Mouse (Mus musculus) lung, embryonic 16.5 days (tissue): ENCODE data around the gene Reln. TPM values are rescaled to one million over a fixed set of nuclear protein-coding genes. Genes with fewer than 3 reads are reported as not detected.

Experiments used
- ATAC-seq: fragments of 200-750 bp; cut with Nextera tagmentation; 2 replicates; pipeline ENCODE4 v1.8.0; 2017; ENCODE audit warnings: low read depth, mild to moderate bottlenecking, moderate library complexity
- H3K27ac ChIP-seq: fragments of 300-500 bp; sonication (generic); 2 replicates; pipeline ENCODE4 v1.5.1; 2014; ENCODE audit warnings: mild to moderate bottlenecking, control low read depth, low read length
- H3K27me3 ChIP-seq: fragments of 300-500 bp; sonication (generic); 2 replicates; pipeline ENCODE4 v1.6.1; 2014; ENCODE audit warnings: low read depth, low read length, mixed read lengths; ENCODE audit not compliant: control insufficient read depth, insufficient read depth
- H3K36me3 ChIP-seq: fragments of 300-500 bp; sonication (generic); 2 replicates; pipeline ENCODE4 v1.6.1; 2014; ENCODE audit warnings: low read length; ENCODE audit not compliant: control insufficient read depth, insufficient read depth
- H3K4me1 ChIP-seq: fragments of 300-500 bp; sonication (generic); replicated peaks from 2 replicates; pipeline ENCODE4 v1.6.1; 2014; ENCODE audit warnings: low read length, mixed read lengths; ENCODE audit not compliant: control insufficient read depth, insufficient read depth
- H3K4me2 ChIP-seq: fragments of 300-500 bp; sonication (generic); 2 replicates; pipeline ENCODE4 v1.6.1; 2014; ENCODE audit warnings: low read depth, low read length, control low read depth
- H3K4me3 ChIP-seq: fragments of 300-500 bp; sonication (generic); 2 replicates; pipeline ENCODE4 v1.5.1; 2014; ENCODE audit warnings: mild to moderate bottlenecking, low read length, control low read depth
- H3K9ac ChIP-seq: fragments of 300-500 bp; sonication (generic); 2 replicates; pipeline ENCODE4 v1.6.1; 2014; ENCODE audit warnings: low read length, control low read depth
- H3K9me3 ChIP-seq: fragments of 300-500 bp; sonication (generic); 2 replicates; pipeline ENCODE4 v1.6.1; 2016; ENCODE audit warnings: low read length; ENCODE audit not compliant: control insufficient read depth
- WGBS: fragments of 180-500 bp; shearing (Covaris S2); extraction: QIAGEN DNeasy Blood & Tissue Kit; methylation state at CpG from one replicate; pipeline ENCODE4 v1.1.7; 2014; 5-methylcytosine and 5-hydroxymethylcytosine counted together
- polyA plus RNA-seq: library from polyadenylated mRNA; unstranded; fragments of >200 nt; fragmentation: Nextera tagmentation; extraction: Ambion mirVana; gene quantifications from 2 replicates; pipeline ENCODE4 v1.2.1, GENCODE M21; 2015

Reln gene
- polyA plus RNA-seq, 1 experiment from 2014 or later = 0.94 TPM

DNA sequence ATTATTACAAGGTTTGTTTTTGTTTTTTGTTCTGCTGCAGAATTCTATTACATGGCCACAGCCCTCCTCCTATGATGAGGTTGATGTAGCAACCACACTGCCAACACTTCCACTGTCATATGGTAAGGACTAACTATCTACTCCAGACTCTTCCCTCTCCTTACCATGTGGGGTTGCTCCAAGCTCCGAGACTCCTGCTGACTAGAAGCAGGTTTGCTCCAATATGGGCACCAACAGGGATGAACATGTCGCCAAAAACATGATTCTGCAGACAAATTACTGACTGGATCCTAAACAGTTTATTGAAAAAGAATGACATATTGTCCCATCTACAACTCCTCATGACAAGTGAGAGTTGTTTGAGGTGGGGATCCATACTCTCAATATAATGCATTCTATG lies 28.5 kb downstream of the Reln start:
- 75% methylated on average over 2 of the region's 2 CpGs for WGBS

DNA sequence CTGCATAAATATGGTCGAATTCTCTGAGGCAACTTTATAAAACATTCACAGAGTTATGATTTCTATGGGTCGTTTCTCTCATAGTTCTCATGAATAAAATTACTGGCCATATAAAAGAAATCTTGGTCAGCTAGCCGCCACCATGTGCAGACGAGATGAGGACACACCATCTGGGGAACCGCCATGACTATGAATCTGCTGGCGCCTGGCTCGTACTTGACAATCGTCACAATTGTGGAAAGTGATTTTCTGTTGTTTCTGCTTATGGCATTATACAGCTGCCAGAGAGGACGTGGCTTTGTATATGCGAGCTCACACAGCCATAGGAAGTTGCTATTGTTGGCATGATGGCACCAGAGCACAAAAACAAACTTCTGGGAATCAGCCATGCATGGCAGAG lies 31.5 kb downstream of the Reln start:
- Histone ChIP-seq H3K27ac (no peak overlapping the region), H3K4me3 (no peak overlapping the region), H3K27me3 (no peaks in the 10 kb centered on the region), H3K9ac (no peak overlapping the region), H3K4me2 (no peak overlapping the region), H3K36me3 (no peaks in the 10 kb centered on the region), H3K9me3 (no peaks in the 10 kb centered on the region), H3K4me1 (no peaks in the 10 kb centered on the region)
- WGBS = 67% methylated on average over 10 of the region's 10 CpGs
- no peak for ATAC-seq

More for the DNA sequence above, 28.5 kb downstream of the Reln start:
- Histone ChIP-seq H3K9ac (no peak overlapping the region), H3K27ac (no peak overlapping the region), H3K4me1 (no peaks in the 10 kb centered on the region), H3K36me3 (no peaks in the 10 kb centered on the region), H3K4me3 (no peak overlapping the region), H3K4me2 (no peak overlapping the region), H3K27me3 (no peaks in the 10 kb centered on the region), H3K9me3 (no peaks in the 10 kb centered on the region)
- ATAC-seq = no peak

DNA sequence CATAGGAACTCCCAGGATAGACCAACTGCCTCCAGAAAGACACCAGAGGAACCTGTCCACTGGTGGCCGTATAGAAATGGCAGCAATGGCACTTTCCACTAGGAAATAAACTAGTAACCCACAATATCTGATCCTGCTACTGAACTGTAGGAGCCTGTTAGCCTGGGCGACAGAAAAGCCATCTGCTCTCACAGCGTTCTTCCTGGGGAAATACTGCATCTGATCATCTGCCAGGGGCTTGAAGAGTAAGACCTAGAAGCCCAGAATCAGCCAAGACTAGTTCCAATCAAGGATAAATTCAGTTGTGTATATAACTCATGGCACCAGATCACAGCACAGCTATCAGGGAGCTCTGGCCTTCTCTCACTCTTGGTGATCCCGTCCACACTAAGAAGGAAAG lies 33.5 kb downstream of the Reln start:
- H3K4me2 ChIP-seq = no peak overlapping the region
- H3K27ac ChIP-seq = no peak overlapping the region
- H3K36me3 ChIP-seq = no peaks in the 10 kb centered on the region
- no peak for ATAC-seq
- no peaks in the 10 kb centered on the region for H3K4me1 ChIP-seq
- H3K9ac ChIP-seq = no peak overlapping the region
- no peak overlapping the region for H3K4me3 ChIP-seq
- WGBS = 89% methylated on average over 4 of the region's 4 CpGs
- H3K27me3 ChIP-seq = no peaks in the 10 kb centered on the region
- H3K9me3 ChIP-seq = no peaks in the 10 kb centered on the region

DNA sequence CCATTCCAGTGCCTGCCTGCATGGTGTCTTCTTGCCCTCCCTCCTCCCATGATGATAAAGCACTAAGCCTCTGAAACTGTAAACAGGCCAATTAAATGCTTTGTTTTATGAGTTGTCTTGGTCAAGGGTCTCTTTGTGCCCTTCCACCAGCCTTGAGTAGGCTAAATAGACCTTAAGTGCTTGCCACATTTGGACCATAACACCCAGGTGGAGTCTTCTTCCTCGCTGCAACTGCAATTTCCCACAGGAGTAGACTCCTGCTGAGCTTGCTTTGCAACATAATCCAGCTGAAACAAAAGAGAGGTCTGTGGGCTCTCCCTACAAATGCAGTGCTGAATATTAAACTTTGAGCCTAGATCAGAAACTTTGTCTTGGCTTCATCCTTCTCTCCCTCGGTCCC lies 35.5 kb downstream of the Reln start:
- no peak overlapping the region for H3K4me2 ChIP-seq
- H3K4me3 ChIP-seq = no peak overlapping the region
- no peaks in the 10 kb centered on the region for H3K9me3 ChIP-seq
- no peak overlapping the region for H3K9ac ChIP-seq
- 47% methylated on average over 2 of the region's 2 CpGs for WGBS
- H3K36me3 ChIP-seq = no peaks in the 10 kb centered on the region
- H3K4me1 ChIP-seq = no peaks in the 10 kb centered on the region
- H3K27me3 ChIP-seq = no peaks in the 10 kb centered on the region
- ATAC-seq = no peak
- no peak overlapping the region for H3K27ac ChIP-seq

DNA sequence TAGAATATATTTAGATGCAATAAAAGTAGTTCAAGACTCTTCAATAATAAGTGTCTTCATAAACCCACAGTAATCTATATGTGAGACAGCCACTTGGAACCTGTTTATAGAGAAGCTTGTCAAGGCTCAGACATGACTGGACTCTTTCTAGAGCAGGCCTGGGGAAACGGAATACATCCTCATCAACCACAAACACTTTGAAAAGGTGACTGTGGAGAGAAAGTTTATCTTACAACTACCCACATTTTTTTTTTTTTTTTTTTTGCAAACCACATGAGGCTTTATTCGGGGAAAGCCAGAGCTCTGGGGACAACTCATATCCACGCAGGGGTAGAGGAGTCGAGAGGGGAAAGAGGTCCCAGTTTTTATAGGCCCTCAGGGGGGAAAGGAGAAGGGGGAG lies 36.6 kb downstream of the Reln start:
- Histone ChIP-seq H3K4me2 (no peak overlapping the region), H3K9ac (no peak overlapping the region), H3K27ac (no peak overlapping the region), H3K27me3 (no peaks in the 10 kb centered on the region), H3K4me1 (no peaks in the 10 kb centered on the region), H3K4me3 (no peak overlapping the region), H3K36me3 (no peaks in the 10 kb centered on the region), H3K9me3 (no peaks in the 10 kb centered on the region)
- ATAC-seq = no peak
- 56% methylated on average over 4 of the region's 4 CpGs for WGBS

DNA sequence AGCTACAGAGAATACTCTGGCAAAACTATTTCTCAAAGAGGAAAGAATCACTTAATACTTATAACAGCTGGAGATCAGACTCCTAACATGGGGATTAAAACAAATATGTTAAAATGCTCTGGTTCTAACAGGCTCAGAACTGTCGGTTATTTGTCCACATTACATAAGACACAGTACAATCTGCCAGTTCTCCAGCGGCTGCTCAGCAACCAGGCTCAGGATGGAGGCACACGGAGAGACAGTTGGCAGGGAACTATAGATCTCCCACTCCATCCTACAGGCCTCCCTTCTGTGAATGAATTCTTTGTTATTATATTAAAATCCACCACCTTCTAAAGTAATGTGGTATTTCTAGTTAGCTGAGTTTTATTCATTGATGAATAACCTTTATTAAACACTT lies 37.4 kb downstream of the Reln start:
- ATAC-seq = no peak
- Histone ChIP-seq H3K27ac (no peak overlapping the region), H3K9me3 (no peaks in the 10 kb centered on the region), H3K36me3 (no peaks in the 10 kb centered on the region), H3K9ac (no peak overlapping the region), H3K27me3 (no peaks in the 10 kb centered on the region), H3K4me2 (no peak overlapping the region), H3K4me1 (no peaks in the 10 kb centered on the region), H3K4me3 (no peak overlapping the region)
- WGBS = 64% methylated on average over 3 of the region's 3 CpGs

DNA sequence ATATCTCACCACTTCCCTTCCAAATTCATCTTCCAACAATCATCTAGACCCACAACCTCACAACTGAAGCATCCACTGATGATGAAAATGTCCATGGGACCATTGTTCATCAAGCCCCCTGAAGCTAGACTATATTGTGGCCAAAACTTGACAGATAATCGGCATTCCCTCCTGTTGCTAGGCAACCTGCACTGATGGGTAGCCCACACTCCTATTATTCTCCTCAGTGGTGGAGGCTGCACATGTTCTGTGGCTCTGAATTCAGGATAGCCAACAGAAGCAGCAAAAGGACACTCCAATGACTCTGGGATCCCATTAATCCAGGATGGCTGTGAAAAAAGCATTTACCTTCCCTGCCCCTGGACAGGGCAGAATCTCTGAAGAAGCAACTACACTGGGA lies 40.8 kb downstream of the Reln start:
- no peak overlapping the region for H3K9ac ChIP-seq
- ATAC-seq = no peak
- WGBS = 60% methylated on average over 1 of the region's 1 CpGs

DNA sequence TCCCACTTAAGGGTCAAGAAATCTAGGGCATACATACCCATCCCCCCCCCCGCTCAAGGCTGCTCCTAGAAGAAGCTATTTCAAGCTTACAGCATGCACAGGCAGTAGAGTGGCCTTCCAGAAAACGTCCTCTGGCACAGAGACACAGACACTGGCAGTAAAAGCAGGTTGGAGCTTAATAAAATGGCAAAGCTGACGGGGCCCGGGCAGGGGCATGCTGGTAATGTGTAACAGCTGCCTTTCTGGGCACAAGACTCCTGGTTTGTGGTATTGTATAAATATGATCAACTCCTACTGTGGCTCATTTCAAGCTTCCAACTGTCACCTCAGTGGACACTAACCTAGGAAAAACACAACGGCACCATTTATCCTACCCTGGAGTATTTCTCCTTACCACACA lies 42.2 kb downstream of the Reln start:
- Histone ChIP-seq H3K4me1 (no peaks in the 10 kb centered on the region), H3K9me3 (no peaks in the 10 kb centered on the region), H3K9ac (no peak overlapping the region), H3K4me2 (no peak overlapping the region), H3K27ac (no peak overlapping the region), H3K27me3 (no peaks in the 10 kb centered on the region), H3K36me3 (no peaks in the 10 kb centered on the region), H3K4me3 (no peak overlapping the region)
- WGBS = 81% methylated on average over 5 of the region's 5 CpGs
- no peak for ATAC-seq

More for the DNA sequence above, 40.8 kb downstream of the Reln start:
- Histone ChIP-seq H3K9me3 (no peaks in the 10 kb centered on the region), H3K4me3 (no peak overlapping the region), H3K4me2 (no peak overlapping the region), H3K27ac (no peak overlapping the region), H3K4me1 (no peaks in the 10 kb centered on the region), H3K27me3 (no peaks in the 10 kb centered on the region), H3K36me3 (no peaks in the 10 kb centered on the region)

DNA sequence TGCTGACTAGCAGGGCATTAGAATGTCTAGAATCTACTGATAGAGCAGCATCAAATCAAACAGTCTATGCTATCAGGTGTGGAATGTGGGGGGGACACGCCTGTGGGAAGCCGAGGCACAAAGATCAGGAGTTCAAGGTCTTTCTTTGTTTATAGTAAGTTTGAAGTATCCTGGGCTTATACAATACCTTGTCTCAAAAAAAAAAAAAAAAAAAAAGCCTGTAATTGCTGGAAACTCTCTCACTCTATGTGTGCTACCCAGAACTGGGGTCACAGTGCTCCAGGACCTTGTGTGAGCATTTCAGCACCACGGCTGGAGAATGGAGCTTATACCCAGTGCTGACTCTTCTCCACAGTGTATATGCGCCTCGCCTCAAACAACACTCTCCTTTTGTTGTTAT lies 43.7 kb downstream of the Reln start:
- Histone ChIP-seq H3K27me3 (no peaks in the 10 kb centered on the region), H3K9me3 (no peaks in the 10 kb centered on the region), H3K4me1 (no peaks in the 10 kb centered on the region), H3K27ac (no peak overlapping the region), H3K4me2 (no peak overlapping the region), H3K36me3 (no peaks in the 10 kb centered on the region), H3K4me3 (no peak overlapping the region), H3K9ac (no peak overlapping the region)
- 58% methylated on average over 5 of the region's 5 CpGs for WGBS
- ATAC-seq = no peak

DNA sequence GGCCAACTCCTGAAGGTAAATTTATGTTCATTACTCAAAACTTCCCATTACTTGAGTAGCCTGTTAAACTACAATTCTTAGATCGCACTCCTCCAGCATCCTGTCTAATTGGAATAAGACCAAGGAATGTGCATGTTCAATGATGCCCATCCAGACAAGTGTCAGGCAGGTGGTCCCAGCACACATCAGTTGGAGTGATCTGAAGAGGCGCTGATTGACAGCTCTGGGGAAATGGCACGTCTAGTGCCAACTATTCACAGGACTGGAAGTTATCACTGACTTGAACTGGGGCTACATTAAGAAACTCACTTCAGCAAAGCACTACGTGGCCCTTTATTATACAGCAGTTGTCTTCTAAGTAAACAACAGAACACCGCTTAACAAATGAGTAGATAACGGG lies 44.5 kb downstream of the Reln start:
- Histone ChIP-seq H3K27ac (no peak overlapping the region), H3K36me3 (no peaks in the 10 kb centered on the region), H3K9ac (no peak overlapping the region), H3K4me1 (no peaks in the 10 kb centered on the region), H3K4me3 (no peak overlapping the region), H3K9me3 (no peaks in the 10 kb centered on the region), H3K27me3 (no peaks in the 10 kb centered on the region), H3K4me2 (no peak overlapping the region)
- ATAC-seq = no peak
- 71% methylated on average over 6 of the region's 6 CpGs for WGBS
